Mouse (Mus musculus): ENCODE data around the gene Cand2. TPM values are rescaled to one million over a fixed set of nuclear protein-coding genes. Genes with fewer than 3 reads are reported as not detected.
A peak's percentile ranks its signal among the peaks of the same experiment; 100 is the strongest.

Cand2 gene
- polyA plus RNA-seq, 1 experiment from 2014 or later = 11.4 TPM

- H3K9me3 ChIP-seq = no peaks in the 10 kb centered on the region
- H3K4me3 ChIP-seq = no peak overlapping the region
- no peaks in the 10 kb centered on the region for H3K36me3 ChIP-seq (replicated peaks)
- no peak overlapping the region for H3K27ac ChIP-seq
- no peaks in the 10 kb centered on the region for H3K27me3 ChIP-seq (replicated peaks)
- peaks cover 6% of the 10 kb centered on the region; the same call in 1 of the 2 replicates for H3K4me1 ChIP-seq
- ATAC-seq (replicated peaks) = no peak
- WGBS = 61% methylated on average over 4 of the region's 4 CpGs
- H3K9ac ChIP-seq = no peak overlapping the region
- H3K4me2 ChIP-seq = no peak overlapping the region
Measured at GRCm38 (mm10) chr6:115760982-115761381, 13.4 kb upstream of the Cand2 start.

DNA sequence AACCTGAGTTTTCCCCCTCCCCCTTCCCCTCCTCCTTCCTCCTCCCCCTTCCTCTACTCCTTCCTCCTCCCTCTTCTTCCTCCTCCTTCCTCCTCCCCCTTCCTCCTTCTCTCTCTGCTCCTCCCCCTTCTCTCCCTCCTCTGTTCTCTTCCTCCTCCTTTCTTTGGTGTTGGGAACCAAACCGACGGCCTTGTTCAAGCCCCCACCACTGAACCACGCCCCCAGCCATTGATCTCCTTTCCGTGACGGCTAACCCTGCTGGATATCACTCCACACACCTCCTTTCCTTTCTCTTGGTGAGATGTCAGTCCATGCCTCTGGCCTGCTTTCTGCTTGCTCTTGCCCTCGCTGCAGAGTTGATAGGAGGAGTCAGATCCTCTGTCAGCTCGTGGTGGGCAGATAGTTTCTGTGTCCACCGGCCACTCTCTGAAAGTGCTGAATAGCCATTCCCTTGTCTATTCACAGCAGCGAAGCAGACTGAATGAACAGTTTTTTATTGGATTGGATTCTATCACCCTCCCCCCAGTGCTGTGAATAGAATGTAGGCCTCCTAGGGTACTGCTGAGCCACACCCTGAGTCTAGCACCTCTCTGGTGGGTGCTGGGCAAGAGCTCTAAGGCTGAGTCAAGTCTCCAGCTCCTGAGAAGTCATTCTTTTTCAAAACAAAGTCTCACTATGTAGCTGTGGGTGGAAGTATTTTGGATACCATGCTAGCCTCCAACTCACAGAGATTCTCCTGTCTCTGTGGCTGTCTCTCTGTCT lies 12.2 kb upstream of the Cand2 start, which contains the start of gene Tmem40:
Gene Tmem40, minus strand, starts transcription at position 416 of the 762 bp plus-strand sequence.
- 4% methylated on average over 9 of the region's 9 CpGs for WGBS
- H3K9ac ChIP-seq = no peak within 1 kb of the TSS
- H3K27ac ChIP-seq = no peak within 1 kb of the TSS; the same call in 1 of the 2 replicates
- H3K4me1 ChIP-seq = peaks cover 6% of the 10 kb centered on the region; the same call in 1 of the 2 replicates
- no peaks in the 10 kb centered on the region for H3K27me3 ChIP-seq (replicated peaks)
- H3K4me2 ChIP-seq = no peak within 1 kb of the TSS
- no peak within 1 kb of the TSS for H3K4me3 ChIP-seq
- ATAC-seq (replicated peaks) = no peak
- H3K9me3 ChIP-seq = no peaks in the 10 kb centered on the region
- H3K36me3 ChIP-seq (replicated peaks) = no peaks in the 10 kb centered on the region

GRCm38 (mm10) chr6:115764179-115764578 lies 10.2 kb upstream of the Cand2 start:
- Histone ChIP-seq H3K27ac (peak overlapping the region; percentile 65), H3K36me3 (replicated peaks) (no peaks in the 10 kb centered on the region), H3K4me2 (peak overlapping the region; percentile 10; the same call in 1 of the 2 replicates), H3K9me3 (no peaks in the 10 kb centered on the region), H3K9ac (no peak overlapping the region), H3K27me3 (replicated peaks) (no peaks in the 10 kb centered on the region), H3K4me3 (no peak overlapping the region), H3K4me1 (peaks cover 6% of the 10 kb centered on the region; the same call in 1 of the 2 replicates)
- under 1% methylated on average over 7 of the region's 7 CpGs for WGBS
- ATAC-seq (replicated peaks) = peak; percentile 87

GRCm38 (mm10) chr6:115767357-115767756 lies 7.0 kb upstream of the Cand2 start:
- no peaks in the 10 kb centered on the region for H3K9me3 ChIP-seq
- no peak overlapping the region for H3K4me3 ChIP-seq
- H3K36me3 ChIP-seq (replicated peaks) = no peaks in the 10 kb centered on the region
- H3K27ac ChIP-seq = no peak overlapping the region
- peaks cover 6% of the 10 kb centered on the region; the same call in 1 of the 2 replicates for H3K4me1 ChIP-seq
- 34% methylated on average over 9 of the region's 9 CpGs for WGBS
- H3K4me2 ChIP-seq = no peak overlapping the region
- no peak overlapping the region for H3K9ac ChIP-seq
- H3K27me3 ChIP-seq (replicated peaks) = no peaks in the 10 kb centered on the region
- no peak for ATAC-seq (replicated peaks)

DNA sequence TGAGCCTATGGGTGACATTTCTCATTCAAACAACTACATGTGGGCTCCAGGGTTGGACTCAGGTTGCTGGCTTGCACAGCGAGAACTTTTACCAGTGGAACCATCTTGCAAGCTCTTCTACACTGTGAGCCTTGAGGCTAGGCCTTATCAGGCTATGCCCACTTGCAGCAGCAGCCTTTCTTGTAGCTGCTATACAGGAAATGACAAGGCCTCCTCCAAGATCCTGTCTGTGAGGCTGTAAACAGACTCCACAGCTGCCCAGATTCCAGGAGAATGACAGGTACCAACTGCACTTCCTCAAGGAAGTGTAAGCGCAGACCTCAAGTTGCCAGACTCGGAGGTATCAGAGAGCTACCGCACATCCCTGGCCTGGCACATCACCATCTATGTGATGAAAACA lies 6.1 kb upstream of the Cand2 start:
- H3K4me2 ChIP-seq = no peak overlapping the region
- ATAC-seq (replicated peaks) = no peak
- no peaks in the 10 kb centered on the region for H3K27me3 ChIP-seq (replicated peaks)
- no peak overlapping the region for H3K27ac ChIP-seq
- H3K9ac ChIP-seq = no peak overlapping the region
- peaks cover 6% of the 10 kb centered on the region; the same call in 1 of the 2 replicates for H3K4me1 ChIP-seq
- no peaks in the 10 kb centered on the region for H3K9me3 ChIP-seq
- WGBS = 92% methylated on average over 4 of the region's 4 CpGs
- no peak overlapping the region for H3K4me3 ChIP-seq
- no peaks in the 10 kb centered on the region for H3K36me3 ChIP-seq (replicated peaks)

DNA sequence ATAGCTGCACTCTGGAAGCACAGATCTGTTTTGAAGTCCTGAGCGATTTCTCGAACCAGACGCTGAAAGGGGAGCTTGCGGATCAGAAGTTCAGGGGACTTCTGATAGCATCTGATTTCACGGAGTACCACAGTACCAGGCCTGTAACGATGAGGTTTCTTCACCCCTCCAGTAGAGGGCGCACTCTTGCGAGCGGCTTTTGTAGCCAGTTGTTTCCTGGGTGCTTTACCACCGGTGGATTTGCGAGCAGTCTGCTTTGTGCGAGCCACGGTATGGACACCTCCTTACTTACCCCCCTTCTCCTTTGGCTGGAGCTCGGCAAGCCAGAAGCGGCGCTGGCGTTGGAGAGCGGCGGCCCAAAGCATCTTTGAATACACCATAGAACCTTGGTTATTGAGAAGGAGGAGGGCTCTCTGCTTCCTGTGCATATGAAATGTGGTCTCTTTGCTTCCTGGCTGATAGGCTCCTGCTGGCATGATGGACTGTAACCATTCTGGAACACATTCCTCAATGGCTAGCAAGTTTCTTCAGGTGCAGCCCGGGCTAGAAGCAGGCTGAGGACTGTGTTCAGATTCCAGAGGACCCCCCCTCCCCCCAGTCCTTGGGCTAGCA lies 4.2 kb upstream of the Cand2 start:
- Histone ChIP-seq H3K4me2 (no peak overlapping the region), H3K4me3 (no peak overlapping the region), H3K9me3 (no peaks in the 10 kb centered on the region), H3K27me3 (replicated peaks) (no peaks in the 10 kb centered on the region), H3K27ac (no peak overlapping the region), H3K36me3 (replicated peaks) (no peaks in the 10 kb centered on the region), H3K4me1 (peaks cover 9% of the 10 kb centered on the region), H3K9ac (no peak overlapping the region)
- 83% methylated on average over 20 of the region's 20 CpGs for WGBS
- no peak for ATAC-seq (replicated peaks)

- Histone ChIP-seq H3K9me3 (no peaks in the 10 kb centered on the region), H3K4me2 (no peak overlapping the region), H3K36me3 (replicated peaks) (no peaks in the 10 kb centered on the region), H3K27ac (no peak overlapping the region), H3K9ac (no peak overlapping the region), H3K4me3 (no peak overlapping the region), H3K4me1 (peaks cover 16% of the 10 kb centered on the region), H3K27me3 (replicated peaks) (no peaks in the 10 kb centered on the region)
- no peak for ATAC-seq (replicated peaks)
- 77% methylated on average over 4 of the region's 4 CpGs for WGBS
Measured at GRCm38 (mm10) chr6:115770852-115771251, 3.5 kb upstream of the Cand2 start.

DNA sequence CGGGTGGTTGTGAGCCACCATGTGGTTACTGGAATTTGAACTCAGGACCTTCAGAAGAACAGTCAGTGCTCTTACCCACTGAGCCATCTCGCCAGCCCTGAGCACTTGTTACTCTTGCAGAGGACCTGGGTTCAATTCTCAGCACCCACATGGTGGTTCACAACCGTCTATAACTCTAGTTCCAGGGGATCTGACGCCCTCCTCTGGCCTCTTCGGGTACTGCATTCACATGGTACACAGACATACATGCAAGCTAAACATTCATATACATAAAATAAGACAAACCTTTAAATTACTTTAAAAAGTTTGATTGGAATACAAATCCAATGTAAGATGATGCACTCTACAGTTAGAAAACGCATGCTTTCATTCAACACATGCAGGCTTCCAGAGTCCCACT lies 2.1 kb upstream of the Cand2 start:
- Histone ChIP-seq H3K4me2 (no peak overlapping the region), H3K27me3 (replicated peaks) (no peaks in the 10 kb centered on the region), H3K27ac (no peak overlapping the region), H3K9me3 (no peaks in the 10 kb centered on the region), H3K36me3 (replicated peaks) (no peaks in the 10 kb centered on the region), H3K4me3 (no peak overlapping the region), H3K4me1 (peaks cover 26% of the 10 kb centered on the region), H3K9ac (no peak overlapping the region)
- 82% methylated on average over 6 of the region's 6 CpGs for WGBS
- no peak for ATAC-seq (replicated peaks)

DNA sequence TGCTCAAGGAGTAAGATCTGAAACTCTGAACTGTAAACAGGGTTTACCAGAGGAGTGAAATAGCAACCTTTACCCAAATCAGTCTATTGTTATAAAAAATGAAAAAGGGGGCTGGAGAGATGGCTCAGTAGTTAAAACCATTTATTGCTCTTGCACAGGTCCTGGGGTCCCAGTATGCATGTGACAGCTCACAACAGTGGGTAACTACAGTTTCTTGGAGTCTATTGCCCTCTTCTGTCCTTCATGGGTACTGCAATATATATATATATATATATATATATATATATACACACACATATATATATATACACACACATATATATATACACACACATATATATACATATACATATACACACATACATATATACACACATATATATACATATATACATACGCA lies 1.7 kb upstream of the Cand2 start:
- H3K9ac ChIP-seq = no peak overlapping the region
- ATAC-seq (replicated peaks) = no peak
- 82% methylated on average over 1 of the region's 1 CpGs for WGBS
- H3K27me3 ChIP-seq (replicated peaks) = no peaks in the 10 kb centered on the region
- no peak overlapping the region for H3K4me2 ChIP-seq
- H3K4me3 ChIP-seq = no peak overlapping the region
- H3K27ac ChIP-seq = no peak overlapping the region
- H3K36me3 ChIP-seq (replicated peaks) = no peaks in the 10 kb centered on the region
- peaks cover 26% of the 10 kb centered on the region for H3K4me1 ChIP-seq
- H3K9me3 ChIP-seq = no peaks in the 10 kb centered on the region

GRCm38 (mm10) chr6:115773966-115774413 lies 348 bp upstream of the Cand2 start:
- Histone ChIP-seq H3K27ac (peak overlapping the region; percentile 60), H3K36me3 (replicated peaks) (no peaks in the 10 kb centered on the region), H3K9me3 (no peaks in the 10 kb centered on the region), H3K9ac (peak overlapping the region; percentile 34), H3K27me3 (replicated peaks) (no peaks in the 10 kb centered on the region), H3K4me2 (peak overlapping the region; percentile 88), H3K4me1 (peaks cover 26% of the 10 kb centered on the region), H3K4me3 (peak overlapping the region; percentile 95)
- under 1% methylated on average over 13 of the region's 14 CpGs for WGBS
- peak; percentile 81 for ATAC-seq (replicated peaks)

- no peaks in the 10 kb centered on the region for H3K9me3 ChIP-seq
- peak overlapping the region; percentile 88 for H3K4me2 ChIP-seq
- peaks cover 26% of the 10 kb centered on the region for H3K4me1 ChIP-seq
- H3K27me3 ChIP-seq (replicated peaks) = no peaks in the 10 kb centered on the region
- peak overlapping the region; percentile 88; the same call in 1 of the 2 replicates for H3K9ac ChIP-seq
- WGBS = 44% methylated on average over 3 of the region's 3 CpGs
- no peak for ATAC-seq (replicated peaks)
- peak overlapping the region; percentile 95 for H3K4me3 ChIP-seq
- no peak overlapping the region for H3K27ac ChIP-seq
- no peaks in the 10 kb centered on the region for H3K36me3 ChIP-seq (replicated peaks)
Measured at GRCm38 (mm10) chr6:115775838-115776237, 1.5 kb downstream of the Cand2 start.

GRCm38 (mm10) chr6:115776363-115776762 lies 2.0 kb downstream of the Cand2 start:
- Histone ChIP-seq H3K27me3 (replicated peaks) (no peaks in the 10 kb centered on the region), H3K9me3 (no peaks in the 10 kb centered on the region), H3K9ac (0 out of 2 replicates have a peak overlapping the region, but pooled peaks have one; percentile 88), H3K36me3 (replicated peaks) (no peaks in the 10 kb centered on the region), H3K4me2 (peak overlapping the region; percentile 88), H3K27ac (no peak overlapping the region), H3K4me3 (peak overlapping the region; percentile 95), H3K4me1 (peaks cover 26% of the 10 kb centered on the region)
- WGBS = 70% methylated on average over 9 of the region's 9 CpGs
- no peak for ATAC-seq (replicated peaks)
